Mouse (Mus musculus): ENCODE measurements around the gene Tmem17. TPM values are rescaled to one million over a fixed set of nuclear protein-coding genes. Genes with fewer than 3 reads are reported as not detected.

The Tmem17 gene
- polyA plus RNA-seq, 1 experiment, result 0.82 TPM

GRCm38 (mm10) chr11:22500771-22501566 is 10.9 kb upstream of the Tmem17 start:
- Histone ChIP-seq H3K4me1 (ENCODE audit: control insufficient read depth, insufficient read depth, low read length) (no peaks in the 10 kb centered on the region), H3K27ac (ENCODE audit: insufficient read depth, low read depth, low read length) (no peak overlapping the region), H3K4me3 (ENCODE audit: insufficient read depth, low read length) (no peak overlapping the region)
- TF ChIP-seq CTCF (IDR thresholded peaks at IDR 0.05; ENCODE audit: low read depth, low read length) (no peak), POLR2A (IDR thresholded peaks at IDR 0.05; ENCODE audit: borderline replicate concordance, low read depth, low read length) (no peak)

- Histone ChIP-seq H3K27ac (ENCODE audit: insufficient read depth, low read depth, low read length) (peak overlapping the region; percentile 52), H3K4me3 (ENCODE audit: insufficient read depth, low read length) (peak overlapping the region; percentile 69; the same call in 1 of the 2 replicates), H3K4me1 (ENCODE audit: control insufficient read depth, insufficient read depth, low read length) (peaks cover 4% of the 10 kb centered on the region)
- TF ChIP-seq CTCF (IDR thresholded peaks at IDR 0.05; ENCODE audit: low read depth, low read length), result no peak
- TF ChIP-seq POLR2A (IDR thresholded peaks at IDR 0.05; ENCODE audit: borderline replicate concordance, low read depth, low read length), result no peak
Measured at GRCm38 (mm10) chr11:22513075-22513474, 1.2 kb downstream of the Tmem17 start.

GRCm38 (mm10) chr11:22515061-22515460 is 3.2 kb downstream of the Tmem17 start:
- Histone ChIP-seq H3K4me3 (ENCODE audit: insufficient read depth, low read length) (no peak overlapping the region), H3K27ac (ENCODE audit: insufficient read depth, low read depth, low read length) (no peak overlapping the region), H3K4me1 (ENCODE audit: control insufficient read depth, insufficient read depth, low read length) (peaks cover 4% of the 10 kb centered on the region)
- TF ChIP-seq POLR2A (IDR thresholded peaks at IDR 0.05; ENCODE audit: borderline replicate concordance, low read depth, low read length), result no peak
- no peak for TF ChIP-seq CTCF (IDR thresholded peaks at IDR 0.05; ENCODE audit: low read depth, low read length)

GRCm38 (mm10) chr11:22518445-22518844 is 6.6 kb downstream of the Tmem17 start:
- peaks cover 4% of the 10 kb centered on the region for H3K4me1 ChIP-seq (ENCODE audit: control insufficient read depth, insufficient read depth, low read length)
- H3K27ac ChIP-seq (ENCODE audit: insufficient read depth, low read depth, low read length), result no peak overlapping the region
- H3K4me3 ChIP-seq (ENCODE audit: insufficient read depth, low read length), result no peak overlapping the region
- TF ChIP-seq CTCF (IDR thresholded peaks at IDR 0.05; ENCODE audit: low read depth, low read length) (no peak), POLR2A (IDR thresholded peaks at IDR 0.05; ENCODE audit: borderline replicate concordance, low read depth, low read length) (no peak)

- H3K27ac ChIP-seq (ENCODE audit: insufficient read depth, low read depth, low read length), result no peak overlapping the region
- H3K4me1 ChIP-seq (ENCODE audit: control insufficient read depth, insufficient read depth, low read length), result peaks cover 2% of the 10 kb centered on the region
- no peak overlapping the region for H3K4me3 ChIP-seq (ENCODE audit: insufficient read depth, low read length)
- TF ChIP-seq CTCF (IDR thresholded peaks at IDR 0.05; ENCODE audit: low read depth, low read length) (no peak), POLR2A (IDR thresholded peaks at IDR 0.05; ENCODE audit: borderline replicate concordance, low read depth, low read length) (no peak)
Measured at GRCm38 (mm10) chr11:22520251-22520650, 8.4 kb downstream of the Tmem17 start.

- H3K27ac ChIP-seq (ENCODE audit: insufficient read depth, low read depth, low read length), result no peak overlapping the region
- H3K4me3 ChIP-seq (ENCODE audit: insufficient read depth, low read length), result no peak overlapping the region
- TF ChIP-seq POLR2A (IDR thresholded peaks at IDR 0.05; ENCODE audit: borderline replicate concordance, low read depth, low read length) (no peak), CTCF (IDR thresholded peaks at IDR 0.05; ENCODE audit: low read depth, low read length) (no peak)
- H3K4me1 ChIP-seq (ENCODE audit: control insufficient read depth, insufficient read depth, low read length), result no peaks in the 10 kb centered on the region
Measured at GRCm38 (mm10) chr11:22524606-22525005, 12.7 kb downstream of the Tmem17 start.

GRCm38 (mm10) chr11:22540600-22540999 is 28.7 kb downstream of the Tmem17 start:
- no peak overlapping the region for H3K4me3 ChIP-seq (ENCODE audit: insufficient read depth, low read length)
- no peak overlapping the region for H3K27ac ChIP-seq (ENCODE audit: insufficient read depth, low read depth, low read length)
- no peaks in the 10 kb centered on the region for H3K4me1 ChIP-seq (ENCODE audit: control insufficient read depth, insufficient read depth, low read length)
- TF ChIP-seq POLR2A (IDR thresholded peaks at IDR 0.05; ENCODE audit: borderline replicate concordance, low read depth, low read length), result no peak
- no peak for TF ChIP-seq CTCF (IDR thresholded peaks at IDR 0.05; ENCODE audit: low read depth, low read length)

GRCm38 (mm10) chr11:22560061-22560460 is 48.2 kb downstream of the Tmem17 start:
- TF ChIP-seq POLR2A (IDR thresholded peaks at IDR 0.05; ENCODE audit: borderline replicate concordance, low read depth, low read length) (no peak), CTCF (IDR thresholded peaks at IDR 0.05; ENCODE audit: low read depth, low read length) (no peak)
- no peaks in the 10 kb centered on the region for H3K4me1 ChIP-seq (ENCODE audit: control insufficient read depth, insufficient read depth, low read length)
- H3K4me3 ChIP-seq (ENCODE audit: insufficient read depth, low read length), result no peak overlapping the region
- H3K27ac ChIP-seq (ENCODE audit: insufficient read depth, low read depth, low read length), result no peak overlapping the region

DNA sequence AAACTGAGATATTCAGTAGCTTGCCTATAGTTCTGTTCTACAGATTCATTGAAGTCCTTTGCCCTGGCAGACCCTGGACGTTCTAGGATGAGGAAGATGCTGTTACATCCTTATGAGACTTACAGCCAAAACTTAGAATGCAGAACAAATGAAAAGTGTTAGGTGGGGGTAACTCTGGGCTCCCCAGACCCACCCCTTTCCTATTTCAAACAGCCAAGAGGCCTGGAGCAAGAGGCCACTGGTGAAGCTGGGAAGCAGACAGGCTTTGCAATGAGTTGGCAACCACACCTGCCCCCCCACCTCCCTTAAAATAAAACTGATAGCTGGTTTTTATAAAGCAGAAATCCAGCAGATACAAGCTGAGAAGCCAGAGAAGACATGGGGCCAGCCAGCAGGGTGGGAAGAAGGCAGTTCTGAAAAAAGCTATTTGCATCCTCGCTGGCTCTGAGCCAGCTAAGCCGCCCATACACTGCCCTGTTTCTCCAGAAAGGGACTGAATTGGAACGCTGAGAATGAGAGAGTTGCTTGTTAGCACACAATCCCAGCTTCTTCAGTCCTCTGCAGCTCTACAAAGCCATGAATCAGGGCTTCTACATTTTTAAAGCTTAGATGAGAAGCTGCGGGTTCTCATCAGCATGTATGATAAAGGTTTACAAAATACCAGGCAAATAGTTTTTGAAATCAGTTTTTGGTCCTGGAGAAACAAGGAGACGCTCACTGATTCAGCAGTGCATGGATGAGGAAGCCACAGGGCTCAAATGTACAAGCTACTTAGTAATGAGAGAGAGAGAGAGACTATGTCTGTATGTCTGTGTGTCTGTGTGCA is 48.8 kb downstream of the Tmem17 start:
- H3K27ac ChIP-seq (ENCODE audit: insufficient read depth, low read depth, low read length), result no peak overlapping the region
- TF ChIP-seq POLR2A (IDR thresholded peaks at IDR 0.05; ENCODE audit: borderline replicate concordance, low read depth, low read length) (no peak), CTCF (IDR thresholded peaks at IDR 0.05; ENCODE audit: low read depth, low read length) (no peak)
- no peaks in the 10 kb centered on the region for H3K4me1 ChIP-seq (ENCODE audit: control insufficient read depth, insufficient read depth, low read length)
- H3K4me3 ChIP-seq (ENCODE audit: insufficient read depth, low read length), result no peak overlapping the region

DNA sequence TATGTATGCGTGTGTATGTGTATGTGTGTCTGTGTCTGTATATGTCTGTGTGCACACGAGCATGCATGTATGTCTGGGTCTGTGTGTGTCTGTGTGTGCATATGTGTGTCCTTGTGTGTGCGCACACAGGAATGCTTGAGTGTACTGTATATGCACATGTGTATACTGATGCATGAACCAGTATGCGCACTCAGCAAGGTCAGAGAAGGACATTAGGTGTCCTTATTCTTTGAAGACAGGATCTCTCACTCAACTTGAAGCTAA is 49.4 kb downstream of the Tmem17 start:
- Histone ChIP-seq H3K27ac (ENCODE audit: insufficient read depth, low read depth, low read length) (no peak overlapping the region), H3K4me1 (ENCODE audit: control insufficient read depth, insufficient read depth, low read length) (no peaks in the 10 kb centered on the region), H3K4me3 (ENCODE audit: insufficient read depth, low read length) (no peak overlapping the region)
- TF ChIP-seq CTCF (IDR thresholded peaks at IDR 0.05; ENCODE audit: low read depth, low read length) (no peak), POLR2A (IDR thresholded peaks at IDR 0.05; ENCODE audit: borderline replicate concordance, low read depth, low read length) (no peak)
